Mouse (Mus musculus): ENCODE data around the gene Rbfox2.

DNA sequence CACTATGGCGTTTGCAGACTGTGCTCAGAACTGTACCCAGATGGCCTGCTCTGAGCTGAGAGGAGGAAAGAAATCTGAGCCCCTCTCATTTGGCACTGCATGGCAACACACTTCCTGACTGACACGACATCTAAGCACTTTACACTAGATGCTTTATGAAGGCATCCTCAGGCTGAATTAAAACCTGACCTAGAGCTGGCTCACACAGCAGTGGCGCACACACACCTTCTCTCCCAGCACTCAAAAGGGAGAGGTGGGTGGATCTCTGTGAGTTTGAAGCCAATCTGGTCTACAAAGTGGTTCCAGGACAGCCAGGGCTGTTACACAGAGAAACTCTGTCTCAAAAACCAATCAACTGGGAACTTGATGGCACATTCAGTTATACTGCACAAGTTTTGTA, 207.0 kb downstream of the Rbfox2 start:
- TF ChIP-seq POLR2A (IDR thresholded peaks at IDR 0.05; ENCODE audit: borderline replicate concordance, control insufficient read depth, low read depth, low read length) (no peak), CTCF (IDR thresholded peaks at IDR 0.05; ENCODE audit: control insufficient read depth, insufficient read depth, low read length) (no peak)

Measured in bone marrow, adult 2 months (tissue).